Mouse (Mus musculus) CH12.LX (cell line): ENCODE measurements at regions not wholly inside any gene's neighbourhood (a gene's known extent, or its start where the extent isn't known, plus 50 kb on each side); places are given as distances from the start of the nearest gene placed in this dataset.

Source experiments
- BHLHE40 ChIP-seq: IDR thresholded peaks from 2 replicates; pipeline ENCODE4 v1.6.1; 2011; ENCODE audit warnings: mild to moderate bottlenecking, low read depth, low read length, improper control_type of control experiment
- CHD2 ChIP-seq: IDR thresholded peaks from 2 replicates; pipeline ENCODE4 v1.6.1; 2011; ENCODE audit warnings: low read length, improper control_type of control experiment
- ETS1 ChIP-seq: conservative IDR thresholded peaks from 2 replicates; pipeline ENCODE4 v1.6.1; 2012; ENCODE audit warnings: low read depth, mild to moderate bottlenecking, inconsistent platforms, low read length, improper control_type of control experiment, moderate library complexity
- JUN ChIP-seq: IDR thresholded peaks from 2 replicates; pipeline ENCODE4 v1.6.1; 2011; ENCODE audit warnings: low read depth, mild to moderate bottlenecking, low read length, improper control_type of control experiment, moderate library complexity; ENCODE audit not compliant: insufficient read depth
- JUND ChIP-seq: conservative IDR thresholded peaks from 2 replicates; pipeline ENCODE4 v1.6.1; 2011; ENCODE audit warnings: low read depth, low read length, improper control_type of control experiment
- MAZ ChIP-seq: IDR thresholded peaks from 2 replicates; pipeline ENCODE4 v1.6.1; 2012; ENCODE audit warnings: low read depth, mild to moderate bottlenecking, inconsistent platforms, low read length, improper control_type of control experiment, moderate library complexity
- POLR2A ChIP-seq: IDR thresholded peaks from 2 replicates; pipeline ENCODE4 v1.6.1; 2011; ENCODE audit warnings: low read depth, mild to moderate bottlenecking, improper control_type of control experiment, low read length

DNA sequence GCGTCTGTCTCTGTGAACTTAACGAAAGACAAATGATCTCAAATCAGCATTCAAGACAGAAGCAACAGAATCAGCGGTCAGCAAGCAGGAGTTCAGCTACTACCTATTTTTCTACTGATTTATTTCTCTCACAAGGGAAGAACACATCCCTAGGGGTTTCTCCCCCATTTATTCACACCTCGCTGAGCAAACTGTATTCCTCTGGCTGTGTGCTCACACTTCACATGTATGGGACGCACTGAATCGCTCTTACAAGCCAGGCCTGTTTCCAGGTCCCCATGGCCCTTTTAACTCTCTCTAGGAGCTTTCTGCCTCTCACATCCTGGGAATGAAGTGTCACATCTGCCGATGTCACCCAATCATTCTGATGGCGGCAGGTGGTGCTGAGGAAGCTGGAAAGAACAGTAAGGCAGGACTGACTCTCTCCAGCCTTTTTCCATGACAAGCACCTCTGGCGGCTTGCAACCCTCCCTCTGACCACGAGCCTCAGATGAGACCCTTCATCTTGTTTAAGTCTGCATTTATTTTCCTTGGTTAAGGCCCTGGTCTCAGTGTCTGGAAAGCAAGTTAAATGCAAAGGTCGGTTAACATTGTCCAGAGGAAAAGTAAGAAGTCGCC is 350.3 kb downstream of the 1500009L16Rik start:
- TF ChIP-seq BHLHE40 (no peak), JUN (no peak), CHD2 (no peak), JUND (no peak), MAZ (no peak), ETS1 (no peak), POLR2A (no peak)
